Mouse (Mus musculus) stomach, postnatal 0 days (tissue): ENCODE measurements around the gene Syne3.

Experiments
- CTCF ChIP-seq: IDR thresholded peaks from 2 replicates; pipeline ENCODE4 v1.5.1; 2016; ENCODE audit warnings: antibody characterized with exemption, low read depth, mild to moderate bottlenecking, moderate library complexity
- EP300 ChIP-seq: optimal IDR thresholded peaks from 2 replicates; pipeline ENCODE3; 2016; ENCODE audit warnings: antibody characterized with exemption

DNA sequence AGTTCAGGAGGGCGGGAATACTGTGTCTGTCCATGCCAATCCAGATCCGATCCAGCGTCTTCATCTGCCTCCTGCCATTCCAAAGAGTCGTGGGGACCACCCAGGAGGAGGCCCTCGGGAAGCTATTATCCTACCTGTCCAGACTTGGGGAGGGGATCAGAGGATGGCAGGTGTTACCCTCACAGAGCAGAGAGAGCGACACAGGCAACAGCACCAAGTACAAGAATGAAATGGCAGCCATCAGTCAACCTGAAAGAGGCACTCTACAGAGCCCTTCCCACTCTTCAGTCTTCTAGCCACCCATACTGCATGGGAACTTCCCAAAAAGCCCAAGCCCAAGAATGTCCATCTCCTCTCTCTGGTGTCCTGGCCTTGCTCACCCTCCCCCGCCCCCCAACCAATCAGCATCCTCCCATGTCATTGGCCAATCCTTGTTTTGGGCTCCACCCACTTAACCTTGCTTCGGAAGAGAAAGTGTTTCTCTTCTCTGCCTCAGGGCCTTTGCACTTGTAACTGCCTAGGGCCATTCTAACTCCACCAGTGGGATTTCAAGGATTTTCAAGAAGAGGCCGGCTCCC, 693 bp upstream of the Syne3 start:
- TF ChIP-seq CTCF (no peak), EP300 (no peak)
